Mouse (Mus musculus): ENCODE data around the gene Gli1.

DNA sequence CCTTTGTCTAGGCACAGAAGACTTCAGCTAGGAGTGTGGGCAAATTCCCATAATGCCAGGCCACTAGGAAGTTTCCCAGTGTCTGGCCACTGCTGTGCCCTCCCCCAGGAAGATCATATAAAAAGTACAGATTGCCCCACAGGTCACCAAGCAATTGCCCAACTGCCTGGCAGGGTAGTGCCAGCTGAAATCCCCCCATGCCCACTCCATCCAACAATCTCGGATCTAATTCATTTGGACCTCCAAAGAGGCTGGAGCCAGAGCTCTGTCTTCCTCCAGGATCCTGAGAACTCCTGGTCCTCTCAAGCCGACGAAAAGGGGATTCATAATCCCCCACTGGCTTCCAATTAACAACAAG is 53.9 kb downstream of the Gli1 start:
- TF ChIP-seq CTCF (IDR thresholded peaks at IDR 0.05; ENCODE audit: control insufficient read depth, insufficient read depth, insufficient replicate concordance, low read depth, low read length) (no peak), POLR2A (IDR thresholded peaks at IDR 0.05; ENCODE audit: control insufficient read depth, low read depth, low read length) (no peak)

Data from testis, adult 2 months (tissue).